In genomic region chr16:65725559-65726269, GRCm38 (mm10) we compare ENCODE assay signal across 26 mouse cellular contexts.
"Had no signal": no experiment of that assay in that cellular context is flagged by ENCODE, and none has a peak within 500 bp of the region (broad histone marks: within the 10 kb centered on the region; RNA-seq: fewer than 3 reads in every experiment).

No protein-coding gene starts in this region.

- H3K9me3 ChIP-seq: heart, embryonic 13.5 days; heart, embryonic 15.5 days; hindbrain, embryonic 12.5 days; intestine, embryonic 15.5 days; kidney, embryonic 15.5 days; limb, embryonic 13.5 days; limb, embryonic 15.5 days; liver, embryonic 12.5 days had no signal

- H3K4me3 ChIP-seq: heart, adult 2 months; heart, embryonic 13.5 days; heart, embryonic 15.5 days; hindbrain, embryonic 12.5 days; intestine, embryonic 15.5 days; kidney, embryonic 15.5 days; left cerebral cortex, adult 2 months; limb, embryonic 13.5 days; limb, embryonic 15.5 days; liver, embryonic 12.5 days had no signal

- H3K4me2 ChIP-seq: heart, embryonic 11.5 days; heart, embryonic 13.5 days; heart, embryonic 15.5 days; hindbrain, embryonic 12.5 days; hindbrain, embryonic 14.5 days; intestine, embryonic 15.5 days; kidney, embryonic 15.5 days; limb, embryonic 13.5 days; limb, embryonic 15.5 days; liver, embryonic 12.5 days had no signal

- DNase-seq: gastrocnemius, postnatal 14 days; gastrocnemius, postnatal 36 days; heart, adult 11 months; heart, adult 2 months; heart, postnatal 14 days; heart, postnatal 36 days; kidney, adult 2 months; kidney, adult 9 months; kidney, postnatal 14 days; kidney, postnatal 36 days had no signal

- ATAC-seq: hindbrain, embryonic 16.5 days; inflammation-experienced regulatory T-cells, adult 6 months; intestine, embryonic 15.5 days; intestine, postnatal 0 days; liver, embryonic 12.5 days had no signal

- H3K4me1 ChIP-seq: heart, embryonic 13.5 days; heart, embryonic 15.5 days; hindbrain, embryonic 12.5 days; intestine, embryonic 15.5 days; kidney, embryonic 15.5 days; liver, embryonic 12.5 days had no signal

- H3K27ac ChIP-seq: heart, adult 2 months; heart, embryonic 13.5 days; heart, embryonic 15.5 days; hindbrain, embryonic 12.5 days; hindbrain, embryonic 14.5 days; intestine, embryonic 15.5 days; kidney, embryonic 15.5 days; kidney, postnatal 0 days; left cerebral cortex, adult 2 months; limb, embryonic 13.5 days; limb, embryonic 15.5 days; liver, embryonic 12.5 days; liver, embryonic 14.5 days had no signal

- H3K36me3 ChIP-seq: heart, embryonic 13.5 days; heart, embryonic 15.5 days; hindbrain, embryonic 12.5 days; intestine, embryonic 15.5 days; kidney, embryonic 15.5 days; limb, embryonic 13.5 days; limb, embryonic 15.5 days; liver, embryonic 12.5 days had no signal

- H3K27me3 ChIP-seq: heart, embryonic 13.5 days; heart, embryonic 15.5 days; hindbrain, embryonic 12.5 days; intestine, embryonic 15.5 days; kidney, embryonic 15.5 days; limb, embryonic 13.5 days; limb, embryonic 15.5 days; liver, embryonic 12.5 days had no signal

- H3K9ac ChIP-seq: heart, embryonic 13.5 days; heart, embryonic 15.5 days; hindbrain, embryonic 12.5 days; hindbrain, embryonic 14.5 days; intestine, embryonic 15.5 days; kidney, embryonic 15.5 days; limb, embryonic 13.5 days; limb, embryonic 15.5 days; liver, embryonic 12.5 days; liver, embryonic 14.5 days had no signal
